Mouse (Mus musculus): ENCODE data around the gene Ntrk2.
A peak's percentile ranks its signal among the peaks of the same experiment; 100 is the strongest.
"Not testable (repeated sequence)": the region's sequence is repeated elsewhere in the genome, so short reads cannot be mapped to it uniquely, and the experiment has no call there.

The Ntrk2 gene

DNA sequence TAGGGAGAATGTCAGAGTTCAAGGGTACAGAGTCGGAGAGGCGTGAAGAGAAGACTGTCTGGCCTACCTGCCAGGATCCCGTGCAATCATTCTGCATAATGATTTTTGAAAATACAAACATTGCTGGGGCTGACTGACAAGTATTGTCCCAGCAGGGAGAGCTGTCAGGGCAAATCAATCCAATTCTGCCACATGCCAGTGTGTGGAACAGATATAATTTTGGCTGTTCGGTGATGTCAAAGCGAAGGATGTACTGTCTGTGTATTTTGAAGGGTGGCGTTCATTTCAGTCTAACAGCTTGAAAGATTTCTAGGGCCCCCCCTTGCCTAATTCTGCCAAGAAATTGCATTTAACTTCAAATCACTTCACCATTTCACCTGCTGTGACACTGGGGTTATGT lies 224.2 kb downstream of the Ntrk2 start:
- DNase-seq (ENCODE audit: low read depth in 2 of 2, low spot score in 2 of 2) = no peak

DNA sequence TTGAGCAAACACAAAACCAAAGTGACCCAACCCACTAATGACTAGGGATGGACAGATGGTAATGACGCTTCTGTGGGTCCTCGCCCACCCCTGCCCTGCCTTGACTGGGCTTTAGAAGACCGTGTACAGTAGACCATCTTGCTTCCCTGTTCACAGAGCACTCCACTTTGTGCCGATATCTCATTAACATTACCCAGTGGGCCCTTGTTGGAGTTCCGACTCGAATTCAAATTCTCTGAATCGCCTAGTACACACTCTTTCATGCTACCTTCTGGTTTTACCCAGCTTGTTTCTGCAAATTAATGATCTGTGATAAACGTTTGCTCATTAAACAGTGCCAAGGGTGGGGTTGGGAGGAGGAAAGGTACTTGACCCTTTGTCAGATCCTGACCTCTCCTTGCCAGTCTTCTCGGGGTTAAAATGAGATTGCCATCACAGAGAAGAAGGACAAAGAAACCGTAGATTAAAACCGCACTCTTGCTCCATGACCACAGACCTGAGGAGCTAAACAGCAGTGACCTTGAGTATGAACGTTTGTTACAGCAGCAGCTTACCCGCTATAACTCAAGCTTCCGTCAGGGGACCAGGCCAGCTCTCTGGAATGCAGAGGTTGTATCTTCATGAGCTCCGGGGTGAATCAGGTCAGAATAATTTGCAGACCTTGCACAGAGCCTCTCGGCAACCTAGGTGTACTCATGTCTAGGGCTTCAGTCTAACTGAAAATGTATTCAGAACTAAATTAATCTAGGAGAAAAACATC lies 234.0 kb downstream of the Ntrk2 start:
- no peak for DNase-seq (ENCODE audit: low read depth in 2 of 2, low spot score in 2 of 2)

DNA sequence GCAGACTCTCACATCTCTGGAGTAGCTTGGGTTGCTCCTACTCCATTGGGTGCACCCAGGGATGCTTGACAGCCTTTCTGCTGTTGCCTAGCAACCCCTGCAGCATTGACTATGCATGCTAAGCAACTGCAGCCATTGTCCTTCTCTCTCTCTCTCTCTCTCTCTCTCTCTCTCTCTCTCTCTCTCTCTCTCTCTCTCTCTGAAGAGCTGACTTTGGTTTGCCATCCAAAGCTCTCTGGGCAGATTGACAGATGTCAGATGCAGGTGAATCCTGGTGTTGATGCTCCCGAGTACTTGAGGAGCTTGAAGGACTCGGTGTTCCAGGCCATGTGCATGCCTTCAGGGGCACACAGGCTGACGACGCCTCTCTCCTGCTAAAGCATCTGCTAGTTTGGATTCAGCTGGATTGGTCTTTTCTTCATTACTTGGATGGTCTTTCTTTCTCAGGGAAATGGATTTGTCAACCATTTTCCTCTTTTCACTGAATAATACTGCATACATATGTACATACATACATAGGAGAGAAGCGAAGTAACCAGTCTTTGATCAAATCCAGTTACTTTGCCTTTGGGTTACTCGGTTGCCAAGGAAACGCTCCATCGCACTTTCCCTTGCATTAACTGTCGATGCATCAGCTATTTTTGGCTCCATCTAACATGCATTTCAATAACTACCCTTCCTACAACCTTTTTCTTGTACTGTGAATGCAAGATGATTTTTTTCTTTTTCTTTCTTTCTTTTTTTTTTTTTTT lies 234.8 kb downstream of the Ntrk2 start:
- no peak for DNase-seq (ENCODE audit: low read depth in 2 of 2, low spot score in 2 of 2)

DNA sequence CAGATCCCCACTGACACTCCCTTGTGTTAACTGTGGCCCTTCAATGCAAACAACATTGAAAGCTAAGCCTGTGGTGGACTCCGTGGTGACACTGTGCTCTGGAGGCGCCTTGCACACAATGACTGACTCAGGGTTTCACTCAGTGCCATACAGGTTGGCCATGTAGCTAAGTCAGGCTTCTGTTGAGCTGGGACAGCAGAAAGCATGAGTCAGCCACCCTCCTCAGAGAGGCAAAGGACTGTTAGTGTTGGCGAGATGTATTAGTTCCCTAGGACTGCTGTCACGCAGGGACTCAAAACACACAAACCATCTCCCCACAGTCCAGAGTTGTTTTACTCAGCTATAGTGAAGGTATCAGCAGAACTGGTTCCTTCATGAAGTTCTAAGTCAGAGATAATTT lies 245.8 kb downstream of the Ntrk2 start:
- no peak for DNase-seq (ENCODE audit: low read depth in 2 of 2, low spot score in 2 of 2)

GRCm38 (mm10) chr13:59054331-59054730 lies 248.0 kb downstream of the Ntrk2 start:
- DNase-seq (ENCODE audit: low read depth in 2 of 2, low spot score in 2 of 2) = not testable (repeated sequence)

GRCm38 (mm10) chr13:59056859-59057258 lies 250.5 kb downstream of the Ntrk2 start:
- no peak for DNase-seq (ENCODE audit: low read depth in 2 of 2, low spot score in 2 of 2)

DNA sequence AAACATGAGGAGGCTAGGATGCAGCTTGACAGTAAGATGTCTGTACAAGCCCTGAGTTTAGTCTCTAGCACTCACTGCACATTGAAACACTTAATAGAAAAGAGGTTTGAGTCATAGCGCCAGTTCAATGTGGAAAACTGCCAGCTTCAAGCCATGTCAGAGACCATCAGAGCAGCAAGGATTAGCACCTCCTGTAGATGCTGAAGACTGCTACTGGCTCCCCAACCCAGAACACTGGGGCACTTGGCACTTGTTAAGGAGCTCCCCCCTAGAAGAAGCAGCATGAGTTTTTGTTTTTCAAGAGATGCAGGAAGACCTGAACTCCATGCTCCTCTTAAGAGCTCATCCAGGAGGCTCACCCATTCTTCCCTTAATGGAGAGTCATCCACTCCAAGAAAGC lies 251.5 kb downstream of the Ntrk2 start:
- DNase-seq (ENCODE audit: low read depth in 2 of 2, low spot score in 2 of 2) = no peak

GRCm38 (mm10) chr13:59059118-59059517 lies 252.7 kb downstream of the Ntrk2 start:
- no peak for DNase-seq (ENCODE audit: low read depth in 2 of 2, low spot score in 2 of 2)

DNA sequence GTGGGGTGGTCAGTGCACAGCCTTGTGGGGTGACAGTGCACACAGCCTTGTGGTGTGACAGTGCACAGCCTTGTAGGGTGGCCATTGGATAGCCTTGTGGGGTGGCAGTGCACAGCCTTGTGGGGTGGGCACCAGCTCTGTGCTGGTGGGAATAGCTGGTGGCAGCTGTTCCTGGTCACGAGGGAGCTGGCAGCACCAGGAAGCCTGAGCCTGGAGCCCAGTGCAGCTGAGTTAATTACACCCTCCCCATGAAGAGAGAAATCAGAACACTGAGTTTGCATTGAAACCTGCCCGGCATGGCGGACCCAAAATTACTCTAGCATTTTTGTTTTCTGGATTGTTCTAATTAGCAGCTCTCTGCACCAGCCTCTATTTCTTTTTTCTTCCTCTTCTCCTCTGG lies 259.3 kb downstream of the Ntrk2 start:
- no peak for DNase-seq (ENCODE audit: low read depth in 2 of 2, low spot score in 2 of 2)

DNA sequence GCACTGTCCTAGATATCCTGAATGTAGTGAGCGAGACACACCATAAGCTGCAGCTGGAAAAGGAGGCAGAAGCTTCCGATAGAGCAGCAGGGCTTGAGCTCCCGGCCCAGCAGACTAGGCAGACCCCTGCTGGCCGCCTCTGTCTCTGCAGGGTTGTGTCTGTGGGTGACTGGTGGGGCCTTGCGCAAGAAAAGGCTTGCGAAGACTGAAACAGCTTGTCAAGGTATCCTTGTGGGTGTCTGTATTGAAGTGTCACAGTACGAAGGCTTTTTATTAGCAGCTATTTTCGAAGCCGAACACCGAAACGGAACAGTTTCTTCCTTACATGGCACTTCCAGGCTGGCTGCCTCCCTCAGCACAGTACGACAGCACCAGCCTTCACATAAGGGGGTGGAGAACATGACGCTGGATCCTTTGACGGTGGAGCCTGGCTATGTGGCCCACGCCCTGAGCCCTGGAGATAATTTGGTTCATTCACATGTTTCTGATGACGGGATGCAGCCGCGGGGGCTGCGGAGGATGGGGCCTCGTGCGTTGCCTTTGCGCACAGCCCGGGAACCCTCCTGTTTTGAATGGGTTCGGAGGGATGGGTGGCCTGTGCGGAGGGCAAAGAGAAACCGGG lies 267.4 kb downstream of the Ntrk2 start:
- peak; percentile 13 to 39 for DNase-seq (ENCODE audit: low read depth in 2 of 2, low spot score in 2 of 2)

DNA sequence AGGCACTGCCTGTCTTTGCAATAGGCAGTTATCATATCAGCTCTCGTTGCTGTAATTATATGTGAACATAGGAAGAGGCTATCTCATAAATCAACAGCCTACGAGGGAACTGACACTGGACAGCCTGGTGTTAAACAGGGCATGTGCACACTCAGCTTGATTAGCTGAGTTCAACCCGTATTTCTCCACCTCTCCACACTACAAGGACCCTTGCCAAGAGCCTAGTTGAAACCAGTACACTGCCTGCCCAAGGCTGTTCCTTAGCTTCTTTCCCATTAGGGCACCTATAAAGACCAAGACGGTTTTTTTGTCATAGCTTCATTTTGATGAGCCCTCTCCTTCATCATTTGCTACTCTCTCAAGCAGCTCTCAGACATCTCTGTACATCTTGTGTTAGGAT lies 270.1 kb downstream of the Ntrk2 start:
- DNase-seq (ENCODE audit: low read depth in 2 of 2, low spot score in 2 of 2) = no peak

GRCm38 (mm10) chr13:59079761-59080461 lies 273.5 kb downstream of the Ntrk2 start:
- no peak for DNase-seq (ENCODE audit: low read depth in 2 of 2, low spot score in 2 of 2)

DNA sequence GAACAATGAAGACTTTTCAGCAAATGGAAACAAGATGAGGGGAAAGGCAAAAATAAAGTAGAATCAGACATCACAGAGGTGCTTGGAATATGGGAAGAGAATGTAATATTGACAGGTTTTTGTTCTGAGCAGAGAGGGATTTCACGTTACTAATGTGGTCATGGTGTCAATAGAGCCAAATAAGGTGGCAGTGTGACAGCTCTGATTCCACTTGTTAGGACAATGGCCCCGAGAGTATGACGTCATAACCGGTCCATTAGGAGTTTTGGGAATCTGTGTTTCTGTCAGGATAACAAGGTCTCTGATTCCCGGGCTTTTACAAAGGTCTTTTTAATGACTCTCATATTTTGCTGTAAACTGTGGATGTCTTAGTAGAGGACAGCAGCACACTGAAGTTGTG lies 274.1 kb downstream of the Ntrk2 start:
- DNase-seq (ENCODE audit: low read depth in 2 of 2, low spot score in 2 of 2) = no peak

DNA sequence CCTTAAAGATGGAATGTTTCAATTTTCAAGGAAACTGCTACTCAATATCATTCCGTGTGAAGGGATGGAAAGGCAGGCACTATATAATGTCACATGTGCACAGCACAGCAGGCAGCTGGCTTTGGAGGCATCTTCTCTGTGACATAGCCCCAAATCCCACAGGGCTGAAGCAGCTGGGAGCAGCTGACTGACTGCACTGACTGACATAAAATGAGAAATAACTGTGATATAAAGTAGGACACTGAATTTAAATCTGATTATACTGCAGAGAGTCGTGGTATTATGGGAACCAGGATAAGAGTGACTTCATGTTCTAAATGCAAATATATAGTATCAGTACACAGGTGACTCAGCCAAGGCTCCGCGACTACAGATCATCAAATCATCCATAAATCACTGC lies 282.6 kb downstream of the Ntrk2 start:
- DNase-seq (ENCODE audit: low read depth in 2 of 2, low spot score in 2 of 2) = no peak

- DNase-seq (ENCODE audit: low read depth in 2 of 2, low spot score in 2 of 2) = no peak
Measured at GRCm38 (mm10) chr13:59091138-59091971, 285.0 kb downstream of the Ntrk2 start.

DNA sequence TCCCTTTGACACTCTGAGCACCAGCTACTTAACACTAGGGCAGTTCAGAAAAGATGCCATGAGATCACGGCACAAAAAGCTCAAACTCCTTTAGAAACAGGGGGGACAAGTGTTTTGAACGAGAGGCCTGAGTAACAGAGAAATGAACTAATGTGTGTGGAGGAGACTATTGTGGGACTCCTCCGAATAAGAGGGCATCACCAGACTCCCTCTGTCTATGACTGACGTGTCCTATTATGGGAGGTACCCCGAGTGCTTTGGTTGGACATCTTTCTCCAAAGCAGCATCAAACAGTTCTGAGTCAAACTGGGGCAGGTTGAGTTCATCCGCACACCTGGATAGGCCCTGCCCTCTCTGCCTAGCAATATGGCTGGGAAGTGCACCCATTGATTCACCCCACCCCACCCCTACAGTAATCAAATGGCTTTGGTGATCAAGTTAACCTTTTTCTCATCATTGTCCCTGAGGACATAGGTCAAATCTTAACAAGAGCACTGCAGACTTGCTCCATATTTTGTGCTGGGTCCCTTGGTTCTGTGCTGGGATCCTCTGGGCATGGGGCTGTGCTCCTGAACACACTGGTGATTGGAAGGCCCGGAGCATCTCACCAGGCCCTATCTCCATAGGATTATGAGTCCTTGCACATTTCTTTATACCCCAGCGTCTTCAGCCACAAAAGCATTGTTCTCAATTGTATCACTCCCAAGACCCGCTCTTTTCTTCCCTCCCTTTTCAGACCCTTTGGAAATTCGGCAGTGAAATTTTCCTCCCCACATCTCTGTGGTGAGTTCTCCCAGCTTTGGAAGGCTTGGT lies 285.9 kb downstream of the Ntrk2 start:
- no peak for DNase-seq (ENCODE audit: low read depth in 2 of 2, low spot score in 2 of 2)

GRCm38 (mm10) chr13:59092858-59093154 lies 286.4 kb downstream of the Ntrk2 start:
- no peak for DNase-seq (ENCODE audit: low read depth in 2 of 2, low spot score in 2 of 2)

DNA sequence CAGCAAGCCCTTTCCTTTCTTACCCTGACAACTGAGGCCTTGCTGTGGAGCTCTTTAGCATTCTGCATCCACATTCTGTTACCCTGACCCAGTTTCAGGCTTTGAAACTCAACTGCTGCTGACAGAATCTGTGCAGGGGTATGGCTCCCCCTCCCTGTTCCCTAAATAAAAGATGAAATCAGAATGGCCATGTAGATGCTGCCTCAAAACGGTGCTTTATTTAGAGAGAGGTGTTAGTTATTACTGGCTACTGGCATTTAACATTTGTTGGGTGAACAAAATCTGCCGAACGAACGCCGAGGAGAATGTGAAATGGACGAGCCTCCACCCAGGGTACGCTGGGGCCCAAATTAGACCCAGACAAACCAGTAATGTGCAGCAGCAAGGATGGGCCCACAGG lies 288.4 kb downstream of the Ntrk2 start:
- DNase-seq (ENCODE audit: low read depth in 2 of 2, low spot score in 2 of 2) = no peak

DNA sequence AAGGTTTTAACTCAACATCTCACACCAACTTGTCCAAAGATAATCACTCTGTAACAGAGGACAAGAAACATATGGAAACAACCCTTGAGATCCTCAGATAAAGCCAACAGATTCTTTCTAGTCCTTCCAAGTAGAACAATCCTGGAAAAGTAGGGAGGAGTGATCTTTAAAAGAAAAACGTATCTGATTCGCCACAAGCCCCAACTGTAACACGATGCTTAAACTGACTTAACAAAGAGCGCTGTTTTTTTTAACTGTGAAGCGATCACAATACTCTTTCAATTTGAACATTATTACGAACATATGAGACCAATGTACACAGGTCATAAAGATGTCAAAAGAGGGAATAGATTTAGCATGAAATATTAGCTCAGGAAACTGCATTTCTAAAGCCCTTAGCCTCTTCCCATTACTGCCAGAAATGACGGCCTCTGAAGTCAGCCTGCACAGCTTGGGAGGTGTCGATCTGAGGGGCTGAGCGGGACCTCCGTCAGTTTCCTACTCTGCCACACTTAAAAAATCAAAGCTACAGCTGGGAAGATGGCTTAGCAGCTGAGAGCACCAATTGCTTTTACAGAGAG lies 289.5 kb downstream of the Ntrk2 start:
- DNase-seq (ENCODE audit: low read depth in 2 of 2, low spot score in 2 of 2) = no peak

GRCm38 (mm10) chr13:59100086-59100485 lies 293.7 kb downstream of the Ntrk2 start:
- no peak for DNase-seq (ENCODE audit: low read depth in 2 of 2, low spot score in 2 of 2)
